Comparison of ENCODE assay signal across 11 mouse cellular contexts in the genomic region with DNA sequence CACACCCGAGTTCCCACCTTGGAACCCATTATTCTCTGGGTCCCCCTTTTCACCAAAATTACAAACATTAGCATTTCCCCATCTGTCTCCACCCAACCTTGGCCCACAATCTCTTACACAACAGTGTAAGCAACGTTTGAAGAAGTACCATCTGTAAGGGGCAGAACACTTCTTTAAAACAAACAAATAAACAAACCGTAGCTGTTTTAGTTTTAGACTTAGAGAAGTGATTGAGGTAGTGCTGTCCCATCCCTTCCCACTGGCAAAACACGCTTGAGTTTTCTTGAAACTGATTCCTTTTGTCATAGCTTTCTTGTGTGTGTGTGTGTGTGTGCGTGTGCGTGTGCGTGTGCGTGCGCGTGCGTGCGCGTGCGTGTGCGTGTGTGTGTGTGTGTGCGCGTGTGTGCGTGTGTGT. TPM values are rescaled to one million over a fixed set of nuclear protein-coding genes. Genes with fewer than 3 reads are reported as not detected.
A peak's percentile ranks its signal among the peaks of the same experiment; 100 is the strongest.
DNase-seq lines count a peak whose midpoint lies in the region; ATAC-seq and TF ChIP-seq lines count a peak whose summit lies in the region.
"Had no signal": no experiment of that assay in that cellular context is flagged by ENCODE, and none has a peak within 500 bp of the region (broad histone marks: within the 10 kb centered on the region; RNA-seq: fewer than 3 reads in every experiment).

No protein-coding gene starts in this region.

- H3K4me2 ChIP-seq in limb, embryonic 15.5 days, result no peak overlapping the region
- no peak overlapping the region for H3K4me2 ChIP-seq in midbrain, embryonic 16.5 days (ENCODE audit: low read length)
- no peak overlapping the region for H3K4me2 ChIP-seq in hindbrain, embryonic 13.5 days
- H3K4me2 ChIP-seq: embryonic facial prominence, embryonic 12.5 days; hindbrain, embryonic 12.5 days; limb, embryonic 12.5 days had no signal

- no peak for TF ChIP-seq RAD21 in MEL (IDR thresholded peaks at IDR 0.05; ENCODE audit: low read depth, low read length)

- peaks cover 5% of the 10 kb centered on the region for H3K79me2 ChIP-seq in MEL (ENCODE audit: control insufficient read depth, insufficient read depth, low read length, poor library complexity)

- no peaks in the 10 kb centered on the region for H3K36me3 ChIP-seq in limb, embryonic 15.5 days
- H3K36me3 ChIP-seq in limb, embryonic 10.5 days, result no peaks in the 10 kb centered on the region
- peaks cover 0 to 63% of the 10 kb centered on the region in 2 experiments; a peak in 2 of 4 replicates for H3K36me3 ChIP-seq in MEL (ENCODE audit: control insufficient read depth in 1 of 2, insufficient read depth in 2 of 2, low read length in 2 of 2)
- H3K36me3 ChIP-seq in midbrain, embryonic 16.5 days (ENCODE audit: control insufficient read depth, insufficient read depth, low read length), result no peaks in the 10 kb centered on the region
- no peaks in the 10 kb centered on the region for H3K36me3 ChIP-seq in hindbrain, embryonic 13.5 days
- H3K36me3 ChIP-seq: embryonic facial prominence, embryonic 12.5 days; hindbrain, embryonic 12.5 days; limb, embryonic 12.5 days had no signal

- H3K9ac ChIP-seq in limb, embryonic 15.5 days, result no peak overlapping the region
- peak overlapping the region; percentile 79 for H3K9ac ChIP-seq in MEL (ENCODE audit: control insufficient read depth, low read depth, low read length, poor library complexity, severe bottlenecking)
- no peak overlapping the region for H3K9ac ChIP-seq in midbrain, embryonic 16.5 days (ENCODE audit: low read depth, low read length)
- H3K9ac ChIP-seq in hindbrain, embryonic 13.5 days, result no peak overlapping the region
- H3K9ac ChIP-seq: embryonic facial prominence, embryonic 12.5 days; hindbrain, embryonic 12.5 days; limb, embryonic 12.5 days had no signal

- TF ChIP-seq EP300 in MEL (IDR thresholded peaks at IDR 0.05; ENCODE audit: low read depth in 1 of 2, low read length in 2 of 2), result peak in 1 of 2 experiments; percentile 3; a peak in 1 of 4 replicates

- no peak for ATAC-seq in limb, embryonic 15.5 days (ENCODE audit: insufficient number of reproducible peaks, low FRiP score, low TSS enrichment, low read depth)
- ATAC-seq in midbrain, embryonic 16.5 days, result no peak
- no peak for ATAC-seq in hindbrain, embryonic 13.5 days (ENCODE audit: low FRiP score)

- no peak for TF ChIP-seq POLR2A in MEL (IDR thresholded peaks at IDR 0.05; ENCODE audit: control insufficient read depth in 1 of 2, insufficient read depth in 1 of 2, low read depth in 1 of 2, low read length in 2 of 2, poor library complexity in 1 of 2)
- TF ChIP-seq POLR2A in embryonic fibroblast, embryonic 13.5 days (IDR thresholded peaks at IDR 0.05; ENCODE audit: low read depth, low read length), result no peak

- peaks cover 21% of the 10 kb centered on the region for H3K4me1 ChIP-seq in limb, embryonic 15.5 days
- peaks cover 4% of the 10 kb centered on the region for H3K4me1 ChIP-seq in limb, embryonic 10.5 days
- peaks cover 36 to 61% of the 10 kb centered on the region in 2 experiments for H3K4me1 ChIP-seq in MEL (ENCODE audit: control insufficient read depth in 1 of 2, insufficient read depth in 2 of 2, low read length in 2 of 2)
- H3K4me1 ChIP-seq in embryonic fibroblast, embryonic 13.5 days (ENCODE audit: control insufficient read depth, insufficient read depth, low read length), result peaks cover 25% of the 10 kb centered on the region
- peaks cover 3% of the 10 kb centered on the region; the same call in 1 of the 2 replicates for H3K4me1 ChIP-seq in midbrain, embryonic 16.5 days (ENCODE audit: control insufficient read depth, insufficient read depth, low read length)
- H3K4me1 ChIP-seq in hindbrain, embryonic 13.5 days (replicated peaks), result 0 out of 2 replicates have a peak, but pooled peaks cover 2% of the 10 kb centered on the region
- H3K4me1 ChIP-seq: embryonic facial prominence, embryonic 12.5 days; limb, embryonic 12.5 days had no signal

- DNase-seq in limb, embryonic 10.5 days (ENCODE audit: low spot score), result no peak
- DNase-seq in MEL (ENCODE audit: low read depth, low spot score), result peak; percentile 66
- DNase-seq in naive thymus-derived CD4-positive, alpha-beta T cell, adult 2 months (ENCODE audit: low read depth), result peak; percentile 73
- DNase-seq: right cerebral cortex, adult 18-20 months had no signal

- no peak overlapping the region for H3K4me3 ChIP-seq in limb, embryonic 15.5 days
- no peak overlapping the region for H3K4me3 ChIP-seq in limb, embryonic 10.5 days
- peak overlapping the region; percentile 16 to 51 for H3K4me3 ChIP-seq in MEL (ENCODE audit: control insufficient read depth in 1 of 2, insufficient read depth in 1 of 2, low read depth in 2 of 2, low read length in 2 of 2)
- no peak overlapping the region for H3K4me3 ChIP-seq in embryonic fibroblast, embryonic 13.5 days (ENCODE audit: insufficient read depth, low read length)
- H3K4me3 ChIP-seq in midbrain, embryonic 16.5 days (ENCODE audit: low read depth, low read length), result no peak overlapping the region
- no peak overlapping the region for H3K4me3 ChIP-seq in hindbrain, embryonic 13.5 days
- H3K4me3 ChIP-seq: embryonic facial prominence, embryonic 12.5 days; hindbrain, embryonic 12.5 days; limb, embryonic 12.5 days had no signal

- no peak for TF ChIP-seq CTCF in MEL (IDR thresholded peaks at IDR 0.05 in 2 of 3, conservative IDR thresholded peaks at IDR 0.05 in 1 of 3; ENCODE audit: control insufficient read depth in 1 of 3, insufficient read depth in 1 of 3, low read depth in 2 of 3, low read length in 3 of 3, poor library complexity in 1 of 3, severe bottlenecking in 1 of 3)
- TF ChIP-seq CTCF in embryonic fibroblast, embryonic 13.5 days (IDR thresholded peaks at IDR 0.05; ENCODE audit: borderline replicate concordance, insufficient read depth, low read length), result no peak

- 0 out of 2 replicates have a peak overlapping the region, but pooled peaks have one; percentile 43 for H3K27ac ChIP-seq in limb, embryonic 15.5 days
- no peak overlapping the region for H3K27ac ChIP-seq in limb, embryonic 10.5 days
- H3K27ac ChIP-seq in MEL (ENCODE audit: control insufficient read depth, low read depth, low read length), result peak overlapping the region; percentile 100
- H3K27ac ChIP-seq in embryonic fibroblast, embryonic 13.5 days (ENCODE audit: insufficient read depth, low read length), result peak overlapping the region; percentile 66
- H3K27ac ChIP-seq in midbrain, embryonic 16.5 days (ENCODE audit: low read length), result no peak overlapping the region
- no peak overlapping the region for H3K27ac ChIP-seq in hindbrain, embryonic 13.5 days
- H3K27ac ChIP-seq: embryonic facial prominence, embryonic 12.5 days; hindbrain, embryonic 12.5 days; limb, embryonic 12.5 days had no signal

- WGBS in limb, embryonic 15.5 days, result 78% methylated on average over 15 of the region's 18 CpGs
- 89% methylated on average over 14 of the region's 18 CpGs for WGBS in limb, embryonic 10.5 days
- WGBS in midbrain, embryonic 16.5 days, result 91% methylated on average over 10 of the region's 18 CpGs
- WGBS in hindbrain, embryonic 13.5 days, result 87% methylated on average over 14 of the region's 18 CpGs

- no peaks in the 10 kb centered on the region for H3K9me3 ChIP-seq in limb, embryonic 15.5 days
- H3K9me3 ChIP-seq in limb, embryonic 10.5 days (replicated peaks), result no peaks in the 10 kb centered on the region
- no peaks in the 10 kb centered on the region for H3K9me3 ChIP-seq in MEL (replicated peaks; ENCODE audit: insufficient read depth, low read length)
- no peaks in the 10 kb centered on the region for H3K9me3 ChIP-seq in midbrain, embryonic 16.5 days (replicated peaks; ENCODE audit: control insufficient read depth, low read length, poor library complexity, severe bottlenecking)
- H3K9me3 ChIP-seq in hindbrain, embryonic 13.5 days, result no peaks in the 10 kb centered on the region
- H3K9me3 ChIP-seq: embryonic facial prominence, embryonic 12.5 days; hindbrain, embryonic 12.5 days; limb, embryonic 12.5 days had no signal

- no peaks in the 10 kb centered on the region for H3K27me3 ChIP-seq in limb, embryonic 15.5 days
- no peaks in the 10 kb centered on the region for H3K27me3 ChIP-seq in limb, embryonic 10.5 days (ENCODE audit: low read depth, poor library complexity, severe bottlenecking)
- H3K27me3 ChIP-seq in MEL (ENCODE audit: control insufficient read depth in 1 of 2, insufficient read depth in 2 of 2, low read length in 2 of 2), result no peaks in the 10 kb centered on the region
- no peaks in the 10 kb centered on the region for H3K27me3 ChIP-seq in midbrain, embryonic 16.5 days (ENCODE audit: control insufficient read depth, insufficient read depth, low read depth, low read length)
- H3K27me3 ChIP-seq in hindbrain, embryonic 13.5 days, result no peaks in the 10 kb centered on the region
- H3K27me3 ChIP-seq: embryonic facial prominence, embryonic 12.5 days; hindbrain, embryonic 12.5 days; limb, embryonic 12.5 days had no signal

TF ChIP-seq in MEL, 35 proteins besides CTCF, POLR2A, EP300 and RAD21 (continues in another document):
- no peak for TF ChIP-seq CHD2 (IDR thresholded peaks at IDR 0.05; ENCODE audit: low read length)
- no peak for TF ChIP-seq USF1 (IDR thresholded peaks at IDR 0.05; ENCODE audit: low read depth, low read length)
- peak; percentile 18; the same call in 1 of the 2 replicates for TF ChIP-seq POLR2AphosphoS2 (IDR thresholded peaks at IDR 0.05; ENCODE audit: low read length)

RNA-seq across cellular contexts. Expression of a gene that starts 41.3 kb away (rescaled TPM):
- polyA plus RNA-seq in limb, embryonic 15.5 days (2015; fragmentation: Nextera tagmentation; extraction: Ambion mirVana), result 0.13 and 0.56 TPM in 2 replicates
- 0.16 TPM in 1 of 2 replicates, not detected in the other for polyA plus RNA-seq in limb, embryonic 10.5 days (2016; fragmentation: Nextera tagmentation; extraction: Ambion mirVana)
- total RNA-seq in MEL (2012; rRNA removed), result 0.26 TPM in 1 of 2 replicates, not detected in the other
- polyA plus RNA-seq in MEL (2012; ENCODE audit: insufficient read depth in 1 of 2, insufficient read length in 2 of 2, low read depth in 1 of 2, low replicate concordance in 2 of 2, missing spikeins in 1 of 2), result not detected
- polyA plus RNA-seq in embryonic fibroblast, embryonic 13.5 days (2011; ENCODE audit: insufficient read length, low read depth, missing spikeins), result not detected in 2 replicates
- not detected in 2 replicates for polyA plus RNA-seq in midbrain, embryonic 16.5 days (2015; fragmentation: Nextera tagmentation; extraction: Ambion mirVana)
- polyA plus RNA-seq in hindbrain, embryonic 13.5 days (2015; fragmentation: Nextera tagmentation; extraction: Ambion mirVana), result not detected in 2 replicates
- polyA plus RNA-seq: embryonic facial prominence, embryonic 12.5 days; hindbrain, embryonic 12.5 days; limb, embryonic 12.5 days had no signal

RNA-seq across cellular contexts. Expression of a gene that starts 53.5 kb away (rescaled TPM):
- polyA plus RNA-seq in limb, embryonic 15.5 days (2015; fragmentation: Nextera tagmentation; extraction: Ambion mirVana), result 0.44 TPM in 1 of 2 replicates, not detected in the other
- not detected in 2 replicates for polyA plus RNA-seq in limb, embryonic 10.5 days (2016; fragmentation: Nextera tagmentation; extraction: Ambion mirVana)
- total RNA-seq in MEL (2012; rRNA removed), result 1.7 and 2.8 TPM in 2 replicates
- under 1 TPM in 1 of 2 experiments, not detected in 1; 0.50 TPM for polyA plus RNA-seq in MEL (2012; ENCODE audit: insufficient read depth in 1 of 2, insufficient read length in 2 of 2, low read depth in 1 of 2, low replicate concordance in 2 of 2, missing spikeins in 1 of 2)
- 45.1 and 55.3 TPM in 2 replicates for polyA plus RNA-seq in embryonic fibroblast, embryonic 13.5 days (2011; ENCODE audit: insufficient read length, low read depth, missing spikeins)
- not detected in 2 replicates for polyA plus RNA-seq in midbrain, embryonic 16.5 days (2015; fragmentation: Nextera tagmentation; extraction: Ambion mirVana)
- polyA plus RNA-seq in hindbrain, embryonic 13.5 days (2015; fragmentation: Nextera tagmentation; extraction: Ambion mirVana), result not detected in 2 replicates
- polyA plus RNA-seq: hindbrain, embryonic 12.5 days had no signal

Comparison
In these comparisons a context has a peak if more than half of its experiments do, and no peak if none do; other contexts are left out.
1. H3K27ac ChIP-seq: peak in limb, embryonic 15.5 days (single experiment), MEL (single experiment) and embryonic fibroblast, embryonic 13.5 days (single experiment); none in limb, embryonic 10.5 days (single experiment), midbrain, embryonic 16.5 days (single experiment) and hindbrain, embryonic 13.5 days (single experiment).
2. H3K4me3 ChIP-seq: peak in MEL (2 of 2); none in limb, embryonic 15.5 days (single experiment), limb, embryonic 10.5 days (single experiment), embryonic fibroblast, embryonic 13.5 days (single experiment), midbrain, embryonic 16.5 days (single experiment) and hindbrain, embryonic 13.5 days (single experiment).
3. RNA of a gene that starts 53.5 kb away (polyA plus RNA-seq): 45.1 to 55.3 TPM in embryonic fibroblast, embryonic 13.5 days; 0.50 TPM in MEL, 0.44 TPM in limb, embryonic 15.5 days, not detected in midbrain, embryonic 16.5 days, not detected in hindbrain, embryonic 13.5 days and not detected in limb, embryonic 10.5 days; every median in the first group is over 10 times any median in the second.